Mouse (Mus musculus) erythroblast, embryonic 14.5 days (primary cell): ENCODE measurements around the gene 4930453N24Rik.

ENCODE experiments used
- GATA1 ChIP-seq: IDR thresholded peaks from 2 replicates; pipeline ENCODE4 v1.6.1; 2012; ENCODE audit warnings: low read length, inconsistent platforms, mixed read lengths
- TAL1 ChIP-seq: IDR thresholded peaks from 3 replicates; pipeline ENCODE4 v1.6.1; 2012; ENCODE audit warnings: low read length, inconsistent platforms, mixed read lengths

DNA sequence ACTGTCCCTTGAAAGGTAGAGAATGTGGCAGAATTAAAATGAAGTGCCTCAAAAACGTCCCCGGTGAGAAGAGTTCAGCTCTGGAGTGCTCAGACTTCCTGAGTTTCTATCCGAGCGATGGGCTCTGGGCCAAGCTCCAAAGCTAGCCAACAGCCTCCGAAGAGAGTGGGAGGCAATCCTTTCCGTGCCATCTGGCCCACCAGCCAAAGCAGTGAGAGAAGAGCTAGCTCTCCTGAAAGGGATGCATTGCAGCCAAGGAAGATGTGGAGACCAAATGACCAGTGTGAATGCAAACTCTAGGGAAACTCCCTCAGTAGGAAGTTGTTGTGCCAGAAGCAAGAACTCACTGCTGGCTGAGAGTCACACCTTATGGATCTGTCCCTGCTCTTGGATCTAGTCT lies 59.1 kb downstream of the 4930453N24Rik start:
- TF ChIP-seq GATA1 (no peak), TAL1 (no peak)
